Mouse (Mus musculus) heart, postnatal 0 days (tissue): ENCODE measurements around the gene Cnih1.

ENCODE experiments used
- CTCF ChIP-seq: IDR thresholded peaks from 2 replicates; pipeline ENCODE4 v1.5.1; 2016; ENCODE audit warnings: antibody characterized with exemption, control low read depth, low read depth
- EP300 ChIP-seq: IDR thresholded peaks from 2 replicates; pipeline ENCODE4 v1.6.1; 2016; ENCODE audit warnings: antibody characterized with exemption, low read depth

GRCm38 (mm10) chr14:46823996-46824395, 35.8 kb upstream of the Cnih1 start:
- TF ChIP-seq CTCF (no peak), EP300 (no peak)
